Mouse (Mus musculus) liver, adult 2 months (tissue): Measurements from ENCODE around the gene Foxo4. TPM values are rescaled to one million over a fixed set of nuclear protein-coding genes. Genes with fewer than 3 reads are reported as not detected.

Experiments used
- DNase-seq: peaks from one replicate; pipeline ENCODE4 v3.0.0-alpha.2; 2011; ENCODE audit warnings: low read depth, low spot score; ENCODE audit errors: extremely low read depth
- H3K27ac ChIP-seq: fragments of 200-500 bp; replicated peaks from 2 replicates; pipeline ENCODE4 v1.5.1; 2012; ENCODE audit warnings: low read depth, mild to moderate bottlenecking, control low read depth, inconsistent platforms, low read length; ENCODE audit not compliant: insufficient read depth
- H3K27me3 ChIP-seq: fragments of 200-500 bp; 2 replicates; pipeline ENCODE4 v1.6.1; 2012; ENCODE audit warnings: mild to moderate bottlenecking, moderate library complexity, low read length, inconsistent platforms; ENCODE audit not compliant: control insufficient read depth, insufficient read depth
- H3K36me3 ChIP-seq: fragments of 200-500 bp; 2 replicates; pipeline ENCODE4 v1.6.1; 2012; ENCODE audit warnings: low read length, inconsistent platforms; ENCODE audit not compliant: control insufficient read depth, insufficient read depth
- H3K4me1 ChIP-seq: fragments of 200-500 bp; 2 replicates; pipeline ENCODE4 v1.6.1; 2011; ENCODE audit warnings: low read length; ENCODE audit not compliant: control insufficient read depth, insufficient read depth
- H3K4me3 ChIP-seq: fragments of 200-500 bp; 2 replicates; pipeline ENCODE4 v1.5.1; 2011; ENCODE audit warnings: low read depth, mild to moderate bottlenecking, control low read depth, low read length, moderate library complexity; ENCODE audit not compliant: insufficient read depth
- H3K79me2 ChIP-seq: fragments of 200-500 bp; 2 replicates; pipeline ENCODE4 v1.6.1; 2012; ENCODE audit warnings: inconsistent platforms, mild to moderate bottlenecking, low read length, moderate library complexity; ENCODE audit not compliant: control insufficient read depth, insufficient read depth
- H3K9ac ChIP-seq: fragments of 200-500 bp; 2 replicates; pipeline ENCODE4 v1.6.1; 2012; ENCODE audit warnings: low read depth, mild to moderate bottlenecking, control low read depth, inconsistent platforms, low read length
- CTCF ChIP-seq: fragments of 200-500 bp; IDR thresholded peaks from 2 replicates; pipeline ENCODE4 v1.5.1; 2011; ENCODE audit warnings: low read depth, low read length, control low read depth
- POLR2A ChIP-seq: fragments of 200-500 bp; IDR thresholded peaks from 2 replicates; pipeline ENCODE4 v1.6.1; 2011; ENCODE audit warnings: low read length, control low read depth; ENCODE audit not compliant: insufficient read depth; ENCODE audit errors: extremely low read depth
- WGBS: fragments of 180-500 bp; shearing (Covaris S2); methylation state at CpG from one replicate; pipeline ENCODE4 v1.1.7; 2018; 5-methylcytosine and 5-hydroxymethylcytosine counted together
- polyA plus RNA-seq: library from polyadenylated mRNA; depleted of rRNA; stranded (reverse); fragments of >200 nt; gene quantifications from 2 replicates; pipeline ENCODE4 v1.2.3, GENCODE M21; 2012
- total RNA-seq: library from RNA; depleted of rRNA; stranded (reverse); fragments of >200 nt; gene quantifications from 2 replicates; pipeline ENCODE4 v1.2.3, GENCODE M21; 2014

Foxo4 gene
- total and polyA plus RNA-seq, 2 experiments: 12.9 to 26.5 TPM

DNA sequence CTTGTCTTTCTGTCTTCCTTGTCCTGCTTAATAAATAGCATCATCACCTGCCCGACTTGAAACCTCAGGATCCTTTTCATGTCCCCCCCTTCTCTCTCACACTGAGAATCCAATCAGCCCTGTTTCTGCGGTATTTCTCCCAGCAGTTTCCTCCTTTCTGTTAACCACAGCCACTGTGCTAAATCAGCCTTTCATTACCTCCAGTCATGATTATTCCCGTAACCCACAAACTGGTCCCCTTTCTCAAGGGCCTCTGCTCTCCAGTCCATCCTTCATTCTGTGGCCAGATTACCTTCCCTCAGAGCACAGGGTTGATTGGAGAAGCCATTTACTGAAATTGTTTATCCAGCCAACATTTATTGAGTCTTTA lies 14.4 kb downstream of the Foxo4 start, which contains the start of gene Gm20489:
Gm20489 (minus strand) TSS at position 269 of the 370 bp plus-strand sequence.
- Histone ChIP-seq H3K79me2 (no peaks in the 10 kb centered on the region), H3K9ac (no peak within 1 kb of the TSS), H3K36me3 (no peaks in the 10 kb centered on the region), H3K4me3 (peak within 1 kb of the TSS; percentile 15; the same call in 1 of the 2 replicates), H3K4me1 (no peaks in the 10 kb centered on the region; the same call in 1 of the 2 replicates), H3K27ac (no peak within 1 kb of the TSS), H3K27me3 (no peaks in the 10 kb centered on the region)
- TF ChIP-seq CTCF: no peak
- TF ChIP-seq POLR2A: no peak
- no peak for DNase-seq
- WGBS: 80% methylated on average over 3 of the region's 3 CpGs

DNA sequence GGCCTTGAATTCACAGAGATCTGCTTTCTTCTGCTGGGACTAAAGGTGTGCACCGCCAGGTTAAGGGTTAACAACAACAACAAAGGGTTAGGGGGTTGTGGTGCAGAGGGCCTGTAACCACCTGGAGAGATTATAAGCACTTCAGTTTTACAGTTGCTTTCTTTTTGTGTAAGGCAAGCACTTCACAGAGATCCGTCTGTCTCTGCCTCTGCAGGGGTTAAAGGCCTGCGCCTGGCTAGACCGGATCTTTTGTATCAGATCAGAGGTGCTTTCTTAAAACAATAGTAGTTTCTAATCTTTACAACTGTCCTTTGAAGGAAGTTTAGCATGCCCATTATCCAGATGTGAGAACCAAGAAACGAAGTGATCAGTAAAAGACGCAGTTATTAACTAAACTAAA lies 19.1 kb downstream of the Foxo4 start:
- Histone ChIP-seq H3K4me1 (peaks cover 7% of the 10 kb centered on the region), H3K79me2 (no peaks in the 10 kb centered on the region), H3K27ac (no peak overlapping the region), H3K27me3 (no peaks in the 10 kb centered on the region), H3K4me3 (peak overlapping the region; percentile 44; the same call in 1 of the 2 replicates), H3K36me3 (peaks cover 5% of the 10 kb centered on the region; the same call in 1 of the 2 replicates), H3K9ac (no peak overlapping the region; the same call in 1 of the 2 replicates)
- no peak for DNase-seq
- TF ChIP-seq POLR2A: no peak
- TF ChIP-seq CTCF: no peak
- WGBS: 32% methylated on average over 6 of the region's 6 CpGs

DNA sequence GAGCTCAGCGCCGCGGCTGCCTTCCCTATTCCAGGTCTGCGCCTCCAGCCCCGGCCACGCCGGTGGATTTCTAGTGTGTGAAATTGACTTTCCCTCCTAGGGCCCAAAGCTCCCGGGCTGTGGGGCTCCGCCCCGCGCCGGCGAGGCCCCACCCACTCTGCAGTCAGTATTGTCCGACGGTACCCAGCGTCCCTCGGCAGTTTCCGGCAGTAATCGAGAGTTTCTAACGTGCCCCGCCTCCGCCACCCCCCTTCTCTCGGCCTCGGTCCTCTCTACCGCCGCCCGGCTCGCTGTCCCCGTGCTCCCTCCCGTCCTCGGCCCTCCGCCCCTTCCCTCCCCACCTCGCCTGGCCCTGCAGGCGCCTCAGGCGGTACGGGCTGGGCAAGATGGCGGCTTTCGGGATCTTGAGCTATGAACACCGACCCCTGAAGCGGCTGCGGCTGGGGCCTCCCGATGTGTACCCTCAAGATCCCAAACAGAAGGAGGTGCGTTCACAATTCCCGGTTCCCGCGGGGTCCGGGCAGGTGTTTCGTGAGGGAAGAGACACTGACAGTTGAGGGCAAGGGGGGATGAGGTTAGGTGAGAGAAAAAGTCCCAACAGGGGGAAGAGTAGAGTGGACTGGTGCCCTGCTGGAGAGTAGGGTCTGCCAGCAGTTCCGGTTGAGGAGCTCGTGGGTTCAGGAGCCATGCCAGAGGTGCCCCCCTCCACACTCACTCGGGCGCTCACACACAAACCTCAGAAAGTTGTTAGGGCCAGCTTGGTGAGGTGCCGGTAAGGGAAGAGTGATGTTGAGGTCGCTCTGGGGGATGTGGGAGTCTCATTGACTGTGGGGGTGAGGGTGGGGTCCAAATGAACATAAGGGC lies 19.8 kb downstream of the Foxo4 start, which contains the start of gene Med12:
Med12 (plus strand) TSS at position 156 of the 864 bp plus-strand sequence.
- TF ChIP-seq CTCF (no peak), POLR2A (no peak)
- H3K79me2 ChIP-seq: no peaks in the 10 kb centered on the region
- H3K36me3 ChIP-seq: peaks cover 10% of the 10 kb centered on the region; the same call in 1 of the 2 replicates
- H3K4me1 ChIP-seq: peaks cover 7% of the 10 kb centered on the region
- no peaks in the 10 kb centered on the region for H3K27me3 ChIP-seq
- 1% methylated on average over 52 of the region's 54 CpGs for WGBS
- H3K27ac ChIP-seq: peak within 1 kb of the TSS; percentile 57
- H3K4me3 ChIP-seq: peak within 1 kb of the TSS; percentile 83
- peak within 1 kb of the TSS; percentile 79 for H3K9ac ChIP-seq
- peak; percentile 78 for DNase-seq

DNA sequence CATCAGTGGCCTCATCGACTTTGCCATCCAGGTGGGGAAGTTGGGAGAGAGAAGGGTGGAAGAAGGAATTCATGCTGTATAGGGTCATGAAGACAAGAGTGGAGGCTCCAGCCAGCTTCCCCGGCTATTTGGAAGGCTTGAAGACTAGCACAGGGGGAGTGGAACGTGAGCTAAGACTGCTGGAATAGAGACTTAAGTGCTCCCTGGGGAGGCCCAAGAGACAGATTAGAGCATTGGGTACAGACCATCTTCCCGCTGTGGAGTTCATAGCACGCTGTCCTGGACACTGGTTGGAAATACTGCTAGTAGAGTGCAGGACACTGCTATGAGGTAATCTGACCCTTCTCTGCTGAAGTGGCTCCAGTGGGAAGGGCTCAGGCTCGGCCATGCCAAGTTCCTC lies 28.5 kb downstream of the Foxo4 start:
- Histone ChIP-seq H3K79me2 (no peaks in the 10 kb centered on the region), H3K9ac (no peak overlapping the region), H3K4me1 (no peaks in the 10 kb centered on the region), H3K36me3 (peaks cover 17% of the 10 kb centered on the region; the same call in 1 of the 2 replicates), H3K27ac (no peak overlapping the region), H3K27me3 (no peaks in the 10 kb centered on the region), H3K4me3 (no peak overlapping the region)
- no peak for DNase-seq
- whole genome bisulfite sequencing: 97% methylated on average over 6 of the region's 6 CpGs
- TF ChIP-seq POLR2A (no peak), CTCF (no peak)

DNA sequence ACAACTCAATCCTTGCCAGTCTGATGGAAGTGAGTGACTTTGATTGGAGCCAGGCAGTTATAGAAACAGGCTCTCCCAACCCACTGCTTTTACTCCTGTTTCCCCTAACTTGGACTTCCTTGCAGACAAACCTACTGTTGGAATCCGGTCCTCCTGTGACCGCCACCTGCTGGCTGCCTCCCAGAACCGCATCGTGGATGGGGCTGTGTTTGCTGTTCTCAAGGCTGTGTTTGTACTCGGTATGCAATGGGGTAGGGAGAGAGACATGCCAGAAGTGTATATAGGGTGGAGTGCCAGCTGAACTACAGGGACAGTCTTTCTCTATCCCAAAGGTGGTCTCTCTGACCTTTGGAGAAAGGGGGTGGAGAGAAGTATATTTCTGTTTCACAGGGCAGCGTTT lies 31.2 kb downstream of the Foxo4 start:
- Histone ChIP-seq H3K27me3 (no peaks in the 10 kb centered on the region), H3K27ac (no peak overlapping the region), H3K4me3 (no peak overlapping the region), H3K9ac (no peak overlapping the region), H3K79me2 (no peaks in the 10 kb centered on the region), H3K4me1 (no peaks in the 10 kb centered on the region), H3K36me3 (peaks cover 17% of the 10 kb centered on the region; the same call in 1 of the 2 replicates)
- TF ChIP-seq POLR2A (no peak), CTCF (peak; percentile 79)
- WGBS: 24% methylated on average over 6 of the region's 6 CpGs
- DNase-seq: no peak
